Mouse (Mus musculus) liver, adult (tissue): ENCODE measurements around the gene Mapk14.

ENCODE experiments used
- GATA4 ChIP-seq: IDR thresholded peaks from 2 replicates; pipeline ENCODE4 v1.6.1; 2014; ENCODE audit warnings: mild to moderate bottlenecking, low read length; ENCODE audit not compliant: insufficient replicate concordance

Mapk14 gene

DNA sequence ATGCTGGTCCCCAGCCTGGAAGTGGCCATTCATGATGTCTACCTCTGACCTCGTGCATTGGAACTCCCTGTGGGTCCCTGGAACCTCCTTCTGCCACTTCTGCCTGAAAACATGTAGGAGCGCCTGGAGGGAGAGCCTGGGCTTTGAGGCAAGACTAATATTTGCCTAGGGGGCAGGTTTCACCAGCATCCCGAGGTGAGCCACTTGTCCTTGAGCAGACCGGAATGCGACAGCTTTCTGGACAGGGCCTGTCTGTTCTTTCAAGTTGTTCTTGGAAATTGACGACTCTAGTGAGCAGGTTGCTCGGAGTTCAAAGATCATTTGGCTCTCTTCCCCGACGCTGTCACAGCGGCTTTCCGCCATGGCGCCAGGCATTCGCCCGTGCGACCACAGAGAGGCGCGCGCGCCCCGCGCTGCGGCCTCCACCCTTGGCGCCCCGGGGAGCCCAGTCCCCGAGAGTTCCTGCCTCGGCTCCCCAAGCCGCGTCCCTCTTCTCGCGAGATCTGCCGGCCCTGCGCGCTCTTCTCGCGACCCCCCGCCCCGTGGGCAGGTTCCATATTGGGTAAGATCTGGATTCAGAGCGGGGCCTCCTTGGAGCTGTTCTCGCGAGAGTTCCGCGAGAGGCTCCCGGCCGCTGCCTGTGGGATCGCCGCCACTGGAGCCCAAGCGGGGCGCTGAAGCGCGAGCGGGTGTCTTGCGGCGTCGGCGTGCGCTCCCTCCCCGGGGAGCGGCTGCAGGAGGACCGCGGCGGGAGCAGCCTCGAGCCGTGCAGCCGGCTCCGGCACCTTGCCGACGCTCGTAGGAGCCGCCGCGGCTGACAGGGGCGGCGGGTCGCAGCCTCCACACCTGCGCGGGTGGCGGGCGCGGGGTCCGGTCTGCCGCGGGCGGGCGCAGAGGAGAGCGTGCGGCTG is at the start of gene Mapk14:
Gene Mapk14 (plus strand): TSS at position 554 of the 911 bp plus-strand sequence.
- TF ChIP-seq GATA4: peak; percentile 65; the same call in 1 of the 2 replicates

DNA sequence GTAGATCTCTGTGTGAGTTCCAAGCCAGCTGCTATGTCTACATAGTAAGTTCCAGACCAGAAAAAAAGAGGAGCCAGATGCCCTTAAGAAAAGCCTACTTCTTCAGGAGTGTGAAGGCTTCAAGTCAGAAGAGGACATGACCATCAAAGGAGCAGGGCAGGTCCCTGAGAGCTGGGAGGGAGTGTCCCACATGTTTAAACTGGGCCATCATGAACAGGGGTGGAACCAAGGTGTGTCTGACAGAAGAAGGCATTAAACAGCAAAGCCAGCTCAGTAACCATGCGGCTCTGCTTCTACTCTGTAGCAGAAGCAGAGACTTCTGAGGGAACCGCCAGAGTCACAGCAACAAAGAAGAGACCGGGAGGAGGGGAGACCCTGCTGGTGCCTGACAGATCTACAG is 47.4 kb upstream of the Mapk14 start:
- TF ChIP-seq GATA4: no peak

DNA sequence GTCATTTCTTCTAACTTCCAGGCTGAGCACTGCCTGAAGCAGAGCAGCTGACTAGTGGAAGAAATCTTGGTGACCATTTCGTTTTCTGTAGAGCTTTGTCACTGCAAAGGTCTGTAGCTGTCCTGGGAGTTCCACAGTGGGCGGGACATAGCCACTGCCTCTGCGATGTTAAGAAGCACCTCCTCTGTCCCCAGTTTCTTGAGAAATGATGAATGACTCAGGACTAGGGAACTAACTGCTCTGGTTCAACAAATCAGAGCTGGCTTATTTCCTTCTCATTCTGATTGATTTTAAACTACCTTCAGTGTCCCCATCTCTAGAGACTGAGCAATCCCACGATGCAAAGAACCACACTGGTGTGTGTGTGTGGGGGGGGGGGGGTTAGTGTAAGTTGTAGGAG is 47.0 kb upstream of the Mapk14 start:
- TF ChIP-seq GATA4: no peak

- TF ChIP-seq GATA4: no peak
Observed at GRCm38 (mm10) chr17:28646221-28646620, 44.9 kb upstream of the Mapk14 start.

- TF ChIP-seq GATA4: no peak
Observed at GRCm38 (mm10) chr17:28648607-28649370, 42.3 kb upstream of the Mapk14 start.

DNA sequence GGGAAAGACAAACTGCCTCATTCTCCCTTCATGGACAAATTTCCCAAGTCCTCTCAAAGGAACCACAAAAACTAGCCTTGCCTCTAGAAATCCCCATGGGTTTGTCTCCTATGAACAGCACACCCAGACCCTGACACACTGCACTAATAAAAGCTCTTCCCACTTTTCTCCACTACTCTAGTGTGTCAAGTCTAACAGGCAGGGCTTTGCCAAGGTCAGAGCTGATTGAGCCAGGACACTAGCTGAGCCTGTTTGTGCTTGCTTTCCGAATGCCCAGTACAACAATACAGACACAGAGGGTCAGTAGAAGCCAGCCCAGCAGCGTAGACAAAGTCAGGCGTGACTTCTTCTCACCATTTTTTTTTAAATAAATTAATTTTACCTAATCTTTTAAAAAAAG is 40.9 kb upstream of the Mapk14 start:
- no peak for TF ChIP-seq GATA4

DNA sequence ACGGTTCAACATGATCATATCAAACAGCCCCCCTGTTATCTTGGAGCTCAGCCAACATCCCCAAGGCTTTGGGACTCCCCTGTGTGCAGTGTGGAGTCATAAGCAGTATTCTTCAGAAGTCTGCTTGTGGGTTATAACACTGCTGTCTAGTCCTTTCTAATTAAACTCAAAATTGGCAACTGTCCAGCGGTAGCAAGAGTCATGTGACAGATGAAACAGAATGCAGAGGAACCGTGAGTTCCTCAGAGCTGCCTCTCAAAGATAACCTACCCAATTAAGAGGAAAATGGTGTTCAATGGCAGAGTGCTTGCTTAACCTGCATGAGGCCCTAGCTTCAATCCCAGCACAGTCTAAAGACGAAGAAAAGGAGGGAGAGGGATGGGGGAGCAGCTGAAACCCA is 33.2 kb upstream of the Mapk14 start:
- TF ChIP-seq GATA4: no peak

DNA sequence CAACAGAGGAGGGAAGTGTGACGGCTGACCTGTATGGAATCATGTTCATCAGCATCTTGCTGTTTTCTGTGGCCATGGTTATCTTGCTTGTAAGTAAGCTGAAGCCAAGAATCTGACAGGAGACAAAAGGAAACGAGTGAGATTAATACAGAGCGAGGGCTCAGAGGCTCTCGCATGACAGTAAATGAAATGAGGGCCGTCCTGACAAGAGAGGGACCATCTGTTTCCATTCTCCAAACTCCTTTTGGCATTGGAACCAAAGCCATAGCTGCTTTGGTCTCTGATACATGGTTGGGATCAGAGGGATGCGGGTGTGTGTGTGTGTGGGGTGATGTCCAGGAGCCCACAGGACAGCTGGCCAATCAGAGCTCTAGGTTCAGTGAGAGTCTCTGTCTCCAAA is 31.6 kb upstream of the Mapk14 start:
- no peak for TF ChIP-seq GATA4

DNA sequence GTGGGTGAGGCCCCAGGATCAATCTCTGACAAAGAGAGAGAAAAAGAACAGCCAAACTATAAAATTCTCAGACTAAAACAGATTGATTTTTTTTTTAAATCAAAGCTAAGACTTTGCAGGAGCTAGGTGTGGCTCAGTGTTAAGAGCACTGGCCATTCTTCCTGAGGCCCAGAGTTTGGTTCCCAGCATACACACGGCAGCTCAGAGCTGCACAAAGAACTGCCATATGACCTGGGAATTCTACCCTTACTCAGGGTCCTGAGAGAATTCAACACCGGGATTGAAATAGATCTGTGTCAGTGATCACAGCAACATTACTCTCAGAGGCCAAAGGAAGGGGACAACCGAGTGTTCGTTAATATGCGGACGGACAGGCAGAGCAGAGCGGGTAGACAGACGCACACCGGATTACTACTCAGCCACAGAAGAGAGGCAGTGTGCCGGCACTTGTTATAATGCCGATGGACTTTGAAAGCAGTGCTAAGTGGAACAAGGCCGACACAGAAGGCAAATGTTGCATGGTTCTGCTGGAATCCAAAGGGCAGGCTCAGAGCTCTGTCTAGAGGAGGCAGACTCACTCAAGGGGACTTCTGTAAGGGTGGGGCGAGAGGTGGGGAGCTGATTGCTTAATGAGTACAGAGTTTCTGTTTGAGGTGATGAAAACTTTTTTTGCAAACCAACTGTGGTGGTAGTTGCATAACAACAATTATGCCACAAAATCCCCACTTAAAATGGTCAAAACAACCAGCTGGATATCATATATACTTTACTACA is 8.6 kb upstream of the Mapk14 start:
- TF ChIP-seq GATA4: no peak

DNA sequence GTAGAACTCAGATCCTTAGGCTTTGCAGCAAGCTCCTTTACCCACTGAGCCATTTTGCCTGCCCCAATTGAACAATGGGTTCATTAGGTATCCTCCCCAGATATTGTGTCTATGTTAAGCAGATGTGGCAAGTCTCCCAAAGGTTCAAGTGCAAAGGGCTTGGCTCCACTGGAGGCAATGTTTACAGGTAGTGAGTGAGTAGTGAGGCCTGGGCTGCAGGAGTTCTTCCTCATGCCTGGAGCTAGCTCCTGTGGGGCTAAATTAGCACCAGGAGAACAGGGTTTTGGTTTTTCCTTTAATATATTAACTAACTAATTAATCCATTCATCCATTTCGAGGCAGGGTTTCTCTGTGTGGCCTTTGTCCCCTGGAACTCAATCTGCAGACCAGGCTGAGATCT is 7.5 kb upstream of the Mapk14 start:
- TF ChIP-seq GATA4: no peak

DNA sequence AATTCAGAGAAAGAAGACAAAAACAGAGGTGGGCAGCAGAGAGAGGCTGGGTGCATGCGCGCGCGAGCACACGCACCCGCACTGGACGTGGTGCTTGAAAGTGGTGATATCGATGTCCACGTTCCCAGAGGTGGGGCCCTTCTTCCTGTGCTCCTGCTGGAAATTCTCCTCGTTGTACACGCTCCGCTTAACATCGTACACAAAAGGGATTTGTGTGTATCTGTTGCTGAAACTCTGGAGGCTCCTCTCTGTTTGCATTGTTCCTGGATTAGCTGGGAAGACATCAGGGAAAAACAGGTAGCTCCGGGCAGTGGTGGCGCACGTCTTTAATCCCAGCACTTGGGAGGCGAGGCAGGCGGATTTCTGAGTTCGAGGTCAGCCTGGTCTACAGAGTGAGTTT is 6.5 kb upstream of the Mapk14 start:
- TF ChIP-seq GATA4: no peak

DNA sequence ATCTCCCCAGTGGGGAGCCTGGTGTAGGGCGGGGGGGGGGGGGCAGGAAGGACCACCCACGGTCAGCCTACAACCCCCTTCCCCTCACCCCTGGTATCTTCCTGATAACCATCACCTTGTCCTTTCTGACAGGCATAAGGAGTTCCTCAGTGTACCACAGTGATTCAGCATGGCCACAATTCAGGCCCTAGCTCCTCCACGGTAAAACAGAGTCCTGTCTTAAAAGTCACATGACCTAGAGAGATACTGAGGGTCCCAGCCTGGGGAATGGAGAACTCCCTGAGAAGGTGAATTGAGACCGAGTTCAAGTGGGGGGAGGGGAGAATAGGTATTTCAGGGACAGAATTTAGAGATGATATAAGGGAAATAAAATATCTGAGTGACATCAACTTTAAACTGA is 3.8 kb upstream of the Mapk14 start:
- no peak for TF ChIP-seq GATA4

GRCm38 (mm10) chr17:28689586-28690283 is 1.4 kb upstream of the Mapk14 start, which contains the start of gene Slc26a8:
Gene Slc26a8, minus strand, starts transcription at chr17:28690233.
- TF ChIP-seq GATA4: no peak

DNA sequence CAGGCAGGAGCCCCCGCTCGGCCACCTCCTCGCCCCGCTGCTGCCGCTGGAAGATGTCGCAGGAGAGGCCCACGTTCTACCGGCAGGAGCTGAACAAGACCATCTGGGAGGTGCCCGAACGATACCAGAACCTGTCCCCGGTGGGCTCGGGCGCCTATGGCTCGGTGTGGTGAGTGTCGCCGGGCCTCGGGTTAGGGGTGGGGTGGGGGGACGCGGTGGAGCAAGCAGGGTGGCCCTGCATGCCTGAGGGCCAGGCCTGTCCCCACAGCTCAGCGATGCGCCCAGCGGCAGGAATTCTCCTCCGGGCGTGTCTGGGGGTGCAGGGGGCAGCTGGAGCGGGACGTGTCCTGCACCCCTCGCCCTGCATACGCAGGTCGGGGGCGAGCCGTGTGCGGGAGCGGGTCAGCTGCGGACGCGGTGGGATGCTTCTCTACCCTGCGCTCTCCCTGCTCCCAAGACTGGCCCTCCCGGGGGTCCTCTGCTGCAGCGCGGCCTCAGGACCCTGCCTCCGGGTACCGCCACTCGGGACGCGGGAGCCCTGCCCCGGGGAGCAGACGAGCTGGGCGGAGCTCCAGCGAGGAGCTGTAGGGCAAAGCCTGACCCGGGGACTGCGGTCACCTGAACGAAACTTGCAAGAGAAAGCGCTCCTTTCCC is 685 bp downstream of the Mapk14 start:
- no peak for TF ChIP-seq GATA4

DNA sequence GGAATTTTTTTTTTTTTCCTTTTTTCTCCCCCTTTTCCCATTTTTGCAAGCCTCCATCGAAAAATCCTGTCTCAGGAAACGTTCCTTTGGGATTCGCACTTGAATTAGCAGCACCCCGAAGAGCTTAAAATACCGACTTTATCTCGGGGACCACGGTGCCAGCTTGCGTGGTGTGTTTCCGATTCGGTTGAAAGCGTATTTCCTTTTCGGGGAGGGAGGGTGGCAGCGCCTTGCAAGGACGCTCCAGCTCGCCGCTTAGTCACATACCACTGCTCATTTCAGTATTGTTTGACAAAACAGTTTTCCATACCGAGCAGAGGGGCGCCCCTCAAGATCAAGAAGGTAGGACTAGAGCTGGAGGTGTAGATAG is 1.2 kb downstream of the Mapk14 start:
- peak; percentile 36; the same call in 1 of the 2 replicates for TF ChIP-seq GATA4

GRCm38 (mm10) chr17:28693086-28693485 is 2.0 kb downstream of the Mapk14 start:
- no peak for TF ChIP-seq GATA4
